In genomic region chr4:102297558-102297957, GRCm38 (mm10) we compare ENCODE assay signal across 15 mouse cellular contexts.
"Had no signal": no experiment of that assay in that cellular context is flagged by ENCODE, and none has a peak within 500 bp of the region (broad histone marks: within the 10 kb centered on the region; RNA-seq: fewer than 3 reads in every experiment).

No protein-coding gene starts in this region.

- DNase-seq: kidney, adult 18-20 months; kidney, postnatal 10 days; kidney, postnatal 4 days; liver; liver, embryonic 13.5 days; liver, postnatal 0 days; lung, postnatal 14 days; right cerebral cortex, adult 18-20 months; thymus, adult 18-20 months; thymus, postnatal 14 days had no signal

- H3K4me3 ChIP-seq: liver, embryonic 13.5 days; lung, embryonic 15.5 days; megakaryocyte, embryonic 14.5 days; midbrain, embryonic 12.5 days; neural tube, embryonic 13.5 days had no signal

- H3K27ac ChIP-seq: liver, embryonic 13.5 days; lung, embryonic 15.5 days; macrophage; midbrain, embryonic 12.5 days; neural tube, embryonic 13.5 days had no signal
